Comparison of ENCODE assay signal across 9 mouse cellular contexts in genomic region chr9:20943911-20944310, GRCm38 (mm10). TPM values are rescaled to one million over a fixed set of nuclear protein-coding genes. Genes with fewer than 3 reads are reported as not detected.
DNase-seq lines count a peak whose midpoint lies in the region; ATAC-seq and TF ChIP-seq lines count a peak whose summit lies in the region.
"Had no signal": no experiment of that assay in that cellular context is flagged by ENCODE, and none has a peak within 500 bp of the region (broad histone marks: within the 10 kb centered on the region; RNA-seq: fewer than 3 reads in every experiment).

No protein-coding gene starts in this region.

- peaks cover 28% of the 10 kb centered on the region for H3K4me1 ChIP-seq in heart, embryonic 13.5 days
- peaks cover 14% of the 10 kb centered on the region for H3K4me1 ChIP-seq in ES-Bruce4 (ENCODE audit: control insufficient read depth, insufficient read depth, low read length)
- H3K4me1 ChIP-seq in embryonic facial prominence, embryonic 10.5 days: peaks cover 32% of the 10 kb centered on the region
- H3K4me1 ChIP-seq in limb, embryonic 13.5 days: peaks cover 22% of the 10 kb centered on the region

- H3K27me3 ChIP-seq in heart, embryonic 13.5 days (replicated peaks): no peaks in the 10 kb centered on the region
- H3K27me3 ChIP-seq in ES-Bruce4 (ENCODE audit: control insufficient read depth, insufficient read depth, low read length, poor library complexity, severe bottlenecking): no peaks in the 10 kb centered on the region
- no peaks in the 10 kb centered on the region for H3K27me3 ChIP-seq in embryonic facial prominence, embryonic 10.5 days (replicated peaks; ENCODE audit: low read depth, poor library complexity, severe bottlenecking)
- no peaks in the 10 kb centered on the region for H3K27me3 ChIP-seq in limb, embryonic 13.5 days

- peaks cover 59% of the 10 kb centered on the region for H3K36me3 ChIP-seq in heart, embryonic 13.5 days
- H3K36me3 ChIP-seq in ES-Bruce4 (ENCODE audit: control insufficient read depth, insufficient read depth, low read length, poor library complexity, severe bottlenecking): peaks cover 29% of the 10 kb centered on the region
- peaks cover 86% of the 10 kb centered on the region for H3K36me3 ChIP-seq in embryonic facial prominence, embryonic 10.5 days (replicated peaks)
- H3K36me3 ChIP-seq in limb, embryonic 13.5 days: peaks cover 54% of the 10 kb centered on the region

- no peaks in the 10 kb centered on the region for H3K9me3 ChIP-seq in heart, embryonic 13.5 days
- no peaks in the 10 kb centered on the region for H3K9me3 ChIP-seq in ES-Bruce4 (replicated peaks; ENCODE audit: control insufficient read depth, insufficient read depth, low read length, poor library complexity, severe bottlenecking)
- H3K9me3 ChIP-seq in embryonic facial prominence, embryonic 10.5 days: no peaks in the 10 kb centered on the region
- no peaks in the 10 kb centered on the region for H3K9me3 ChIP-seq in limb, embryonic 13.5 days

- no peak for ATAC-seq in heart, embryonic 13.5 days (ENCODE audit: extremely low read depth, insufficient number of reproducible peaks, low FRiP score, low TSS enrichment)
- peak; percentile 49; the same call in 1 of the 2 replicates for ATAC-seq in limb, embryonic 13.5 days (ENCODE audit: low FRiP score, low read depth)
- ATAC-seq: CD4-positive, CD25-positive, alpha-beta regulatory T cell, adult 4 months had no signal

- 31% methylated on average over 2 of the region's 2 CpGs for WGBS in heart, embryonic 13.5 days
- 10% methylated on average over 2 of the region's 2 CpGs for WGBS in embryonic facial prominence, embryonic 10.5 days
- 2% methylated on average over 2 of the region's 2 CpGs for WGBS in limb, embryonic 13.5 days

- peak overlapping the region; percentile 16; the same call in 1 of the 2 replicates for H3K9ac ChIP-seq in heart, embryonic 13.5 days
- no peak overlapping the region for H3K9ac ChIP-seq in ES-Bruce4 (ENCODE audit: low read depth, poor library complexity, severe bottlenecking)
- H3K9ac ChIP-seq in limb, embryonic 13.5 days: peak overlapping the region; percentile 51

- H3K27ac ChIP-seq in heart, embryonic 13.5 days (replicated peaks): no peak overlapping the region
- peak overlapping the region; percentile 59 for H3K27ac ChIP-seq in ES-Bruce4 (ENCODE audit: insufficient read depth, low read length)
- H3K27ac ChIP-seq in embryonic facial prominence, embryonic 10.5 days (replicated peaks): peak overlapping the region; percentile 49
- peak overlapping the region; percentile 10; the same call in 1 of the 2 replicates for H3K27ac ChIP-seq in limb, embryonic 13.5 days

- TF ChIP-seq CTCF in ES-Bruce4 (IDR thresholded peaks at IDR 0.05; ENCODE audit: low read depth, low read length): peak; percentile 39

- TF ChIP-seq POLR2A in ES-Bruce4 (IDR thresholded peaks at IDR 0.05; ENCODE audit: insufficient read depth, low read length): no peak

- no peak overlapping the region for H3K4me3 ChIP-seq in heart, embryonic 13.5 days
- no peak overlapping the region for H3K4me3 ChIP-seq in ES-Bruce4 (ENCODE audit: low read depth, low read length)
- H3K4me3 ChIP-seq in embryonic facial prominence, embryonic 10.5 days: peak overlapping the region; percentile 21
- no peak overlapping the region for H3K4me3 ChIP-seq in limb, embryonic 13.5 days

- no peak overlapping the region for H3K4me2 ChIP-seq in heart, embryonic 13.5 days
- H3K4me2 ChIP-seq in limb, embryonic 13.5 days (replicated peaks): no peak overlapping the region; the same call in 1 of the 2 replicates

- DNase-seq in heart, adult 11 months: no peak
- peak; percentile 73 for DNase-seq in embryonic facial prominence, embryonic 10.5 days (ENCODE audit: low spot score)
- DNase-seq in thymus, postnatal 25 days: no peak
- no peak for DNase-seq in left cerebral cortex, adult 8-10 months (ENCODE audit: low spot score in 2 of 2)
- DNase-seq in thymus, postnatal 0 days (ENCODE audit: low spot score): no peak

- peak; percentile 84 for TF ChIP-seq EP300 in ES-Bruce4 (IDR thresholded peaks at IDR 0.05; ENCODE audit: insufficient read depth, low read depth, low read length)

RNA-seq across cellular contexts. Expression of gene Dnmt1, which starts 15.8 kb away (rescaled TPM):
- 58.7 and 59.8 TPM in 2 replicates for polyA plus RNA-seq in heart, embryonic 13.5 days (2015; fragmentation: Nextera tagmentation; extraction: Ambion mirVana)
- 115 and 120 TPM in 2 replicates for polyA plus RNA-seq in ES-Bruce4 (2011; ENCODE audit: insufficient read depth, insufficient read length, low read depth, missing spikeins)
- 168 and 176 TPM in 2 replicates for polyA plus RNA-seq in embryonic facial prominence, embryonic 10.5 days (2016; fragmentation: Nextera tagmentation; extraction: Ambion mirVana)
- polyA plus RNA-seq in limb, embryonic 13.5 days (2015; fragmentation: Nextera tagmentation; extraction: Ambion mirVana): 97.6 and 104 TPM in 2 replicates
- 10 to 100 TPM; 39.7 to 41.3 (median 40.5) TPM for total RNA-seq in left cerebral cortex, adult 8-10 months (2022)
- polyA plus RNA-seq in thymus, postnatal 0 days (2015; fragmentation: Nextera tagmentation; extraction: Ambion mirVana): 90.0 and 96.3 TPM in 2 replicates

RNA-seq across cellular contexts. Expression of gene S1pr2, which starts 32.7 kb away (rescaled TPM):
- polyA plus RNA-seq in heart, embryonic 13.5 days (2015; fragmentation: Nextera tagmentation; extraction: Ambion mirVana): 19.4 and 21.9 TPM in 2 replicates
- 14.1 and 19.9 TPM in 2 replicates for polyA plus RNA-seq in ES-Bruce4 (2011; ENCODE audit: insufficient read depth, insufficient read length, low read depth, missing spikeins)
- polyA plus RNA-seq in embryonic facial prominence, embryonic 10.5 days (2016; fragmentation: Nextera tagmentation; extraction: Ambion mirVana): 38.2 and 42.8 TPM in 2 replicates
- 60.3 and 66.9 TPM in 2 replicates for polyA plus RNA-seq in limb, embryonic 13.5 days (2015; fragmentation: Nextera tagmentation; extraction: Ambion mirVana)
- 1 to 10 TPM; 2.0 to 3.4 (median 2.7) TPM for total RNA-seq in left cerebral cortex, adult 8-10 months (2022)
- polyA plus RNA-seq in thymus, postnatal 0 days (2015; fragmentation: Nextera tagmentation; extraction: Ambion mirVana): 12.1 and 12.7 TPM in 2 replicates

RNA-seq across cellular contexts. Expression of gene Eif3g, which starts 45.5 kb away (rescaled TPM):
- polyA plus RNA-seq in heart, embryonic 13.5 days (2015; fragmentation: Nextera tagmentation; extraction: Ambion mirVana): 214 and 249 TPM in 2 replicates
- 206 and 216 TPM in 2 replicates for polyA plus RNA-seq in ES-Bruce4 (2011; ENCODE audit: insufficient read depth, insufficient read length, low read depth, missing spikeins)
- 411 and 431 TPM in 2 replicates for polyA plus RNA-seq in embryonic facial prominence, embryonic 10.5 days (2016; fragmentation: Nextera tagmentation; extraction: Ambion mirVana)
- polyA plus RNA-seq in limb, embryonic 13.5 days (2015; fragmentation: Nextera tagmentation; extraction: Ambion mirVana): 329 and 337 TPM in 2 replicates
- 100 to 1,000 TPM; 130 to 139 (median 136) TPM for total RNA-seq in left cerebral cortex, adult 8-10 months (2022)
- polyA plus RNA-seq in thymus, postnatal 0 days (2015; fragmentation: Nextera tagmentation; extraction: Ambion mirVana): 303 and 310 TPM in 2 replicates

RNA-seq across cellular contexts. Expression of gene Ppan, which starts 55.9 kb away (rescaled TPM):
- 40.6 and 41.9 TPM in 2 replicates for polyA plus RNA-seq in heart, embryonic 13.5 days (2015; fragmentation: Nextera tagmentation; extraction: Ambion mirVana)
- polyA plus RNA-seq in ES-Bruce4 (2011; ENCODE audit: insufficient read depth, insufficient read length, low read depth, missing spikeins): 76.9 and 81.2 TPM in 2 replicates
- 99.2 and 100 TPM in 2 replicates for polyA plus RNA-seq in embryonic facial prominence, embryonic 10.5 days (2016; fragmentation: Nextera tagmentation; extraction: Ambion mirVana)
- polyA plus RNA-seq in limb, embryonic 13.5 days (2015; fragmentation: Nextera tagmentation; extraction: Ambion mirVana): 85.9 and 91.3 TPM in 2 replicates
- 10 to 100 TPM; 21.5 to 27.2 (median 23.6) TPM for total RNA-seq in left cerebral cortex, adult 8-10 months (2022)
- polyA plus RNA-seq in thymus, postnatal 0 days (2015; fragmentation: Nextera tagmentation; extraction: Ambion mirVana): 74.4 and 83.0 TPM in 2 replicates

RNA-seq across cellular contexts. Expression of gene Mrpl4, which starts 58.6 kb away (rescaled TPM):
- polyA plus RNA-seq in heart, embryonic 13.5 days (2015; fragmentation: Nextera tagmentation; extraction: Ambion mirVana): 124 and 139 TPM in 2 replicates
- polyA plus RNA-seq in ES-Bruce4 (2011; ENCODE audit: insufficient read depth, insufficient read length, low read depth, missing spikeins): 45.1 and 50.9 TPM in 2 replicates
- 154 and 161 TPM in 2 replicates for polyA plus RNA-seq in embryonic facial prominence, embryonic 10.5 days (2016; fragmentation: Nextera tagmentation; extraction: Ambion mirVana)
- 131 and 133 TPM in 2 replicates for polyA plus RNA-seq in limb, embryonic 13.5 days (2015; fragmentation: Nextera tagmentation; extraction: Ambion mirVana)
- 10 to 100 TPM; 55.3 to 68.0 (median 56.9) TPM for total RNA-seq in left cerebral cortex, adult 8-10 months (2022)
- 116 and 130 TPM in 2 replicates for polyA plus RNA-seq in thymus, postnatal 0 days (2015; fragmentation: Nextera tagmentation; extraction: Ambion mirVana)
